Comparison of ENCODE assay signal across 8 mouse cellular contexts in the genomic region with DNA sequence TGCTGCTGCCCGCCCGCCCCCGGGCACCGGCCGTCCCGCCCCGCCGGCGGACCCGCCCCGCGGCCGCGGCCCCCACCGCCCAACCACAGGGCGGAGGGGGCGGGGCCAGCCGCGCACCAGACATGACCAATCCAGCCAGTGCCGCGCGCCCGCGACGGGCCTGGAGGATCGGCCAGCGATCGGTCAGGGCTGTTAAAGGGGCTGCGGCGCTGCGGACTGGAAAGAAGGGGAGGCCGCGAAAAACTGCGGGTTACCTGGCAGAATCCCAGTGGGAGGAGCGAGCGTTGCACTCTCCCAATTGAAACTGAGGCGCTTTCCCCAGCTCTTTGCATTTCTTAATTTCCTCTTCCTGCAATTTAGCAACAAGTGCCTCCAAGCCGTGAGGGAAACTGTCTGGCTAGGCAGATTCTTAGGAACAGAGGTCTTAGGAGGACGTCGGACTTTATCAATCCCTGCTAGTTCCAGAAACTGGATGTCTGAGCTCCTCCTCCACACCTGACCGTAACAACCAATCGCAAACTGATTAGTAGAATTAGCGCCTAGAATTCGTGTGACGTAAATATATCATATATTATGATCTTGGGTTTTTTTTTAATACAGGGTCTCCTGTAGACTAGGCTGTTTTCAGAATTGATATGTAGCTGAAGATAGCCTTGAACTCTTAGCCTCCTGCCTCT. TPM values are rescaled to one million over a fixed set of nuclear protein-coding genes. Genes with fewer than 3 reads are reported as not detected.
DNase-seq lines count a peak whose midpoint lies in the region; ATAC-seq lines count a peak whose summit lies in the region.

Gene Tex2, minus strand, starts transcription at position 463 of the 677 bp plus-strand sequence.

- H3K4me3 ChIP-seq in hindbrain, embryonic 13.5 days = peak within 1 kb of the TSS; percentile 99

- DNase-seq in NIH3T3 (ENCODE audit: low read depth) = peak; percentile 99
- peak; percentile 99 for DNase-seq in cerebellum, postnatal 10 days
- peak; percentile 93 to 94 for DNase-seq in frontal cortex, postnatal 14 days (ENCODE audit: low spot score in 2 of 2)
- peak; percentile 86 to 94 for DNase-seq in layer of hippocampus, postnatal 25 days (ENCODE audit: extremely low spot score in 1 of 2, low spot score in 1 of 2)
- peak; percentile 97 for DNase-seq in lung, postnatal 25 days (ENCODE audit: low spot score)
- peak; percentile 95 for DNase-seq in retina, embryonic 14.5 days (ENCODE audit: low spot score)
- peak; percentile 92 to 98 for DNase-seq in urinary bladder, adult 18-20 months (ENCODE audit: low spot score in 2 of 2)

- peak within 1 kb of the TSS; percentile 88 for H3K27ac ChIP-seq in hindbrain, embryonic 13.5 days

- peaks cover 16% of the 10 kb centered on the region for H3K4me1 ChIP-seq in hindbrain, embryonic 13.5 days (replicated peaks)

- H3K36me3 ChIP-seq in hindbrain, embryonic 13.5 days = no peaks in the 10 kb centered on the region

- peak within 1 kb of the TSS; percentile 91 for H3K9ac ChIP-seq in hindbrain, embryonic 13.5 days

- peak; percentile 97 for ATAC-seq in hindbrain, embryonic 13.5 days (ENCODE audit: low FRiP score)

- H3K9me3 ChIP-seq in hindbrain, embryonic 13.5 days = no peaks in the 10 kb centered on the region

- peak within 1 kb of the TSS; percentile 91 for H3K4me2 ChIP-seq in hindbrain, embryonic 13.5 days

- 0 out of 2 replicates have a peak, but pooled peaks cover 6% of the 10 kb centered on the region for H3K27me3 ChIP-seq in hindbrain, embryonic 13.5 days

- under 1% methylated on average over 42 of the region's 45 CpGs for WGBS in hindbrain, embryonic 13.5 days

RNA-seq across cellular contexts. Expression of gene Tex2, which starts in this region (rescaled TPM):
- polyA plus RNA-seq in hindbrain, embryonic 13.5 days (2015; fragmentation: Nextera tagmentation; extraction: Ambion mirVana) = 21.3 and 21.7 TPM in 2 replicates
- total RNA-seq in layer of hippocampus, postnatal 25 days (2021) = 100 to 1,000 TPM; 129 to 144 TPM

Comparison
In these comparisons a context has a peak if more than half of its experiments do, and no peak if none do; other contexts are left out.
1. Peak in every context shown above with its lines: DNase-seq, ATAC-seq, H3K4me3 ChIP-seq and H3K27ac ChIP-seq.